Mouse (Mus musculus) liver, embryonic 15.5 days (tissue): ENCODE measurements around the gene Gnaz. TPM values are rescaled to one million over a fixed set of nuclear protein-coding genes. Genes with fewer than 3 reads are reported as not detected.
A peak's percentile ranks its signal among the peaks of the same experiment; 100 is the strongest.

ENCODE experiments used
- ATAC-seq: fragments of 200-750 bp; cut with Nextera tagmentation; 2 replicates; pipeline ENCODE4 v1.8.0; 2017; ENCODE audit warnings: moderate number of reproducible peaks, mild to moderate bottlenecking, moderate library complexity; ENCODE audit not compliant: insufficient read depth
- H3K27ac ChIP-seq: fragments of 300-500 bp; sonication (generic); replicated peaks from 2 replicates; pipeline ENCODE4 v1.5.1; 2015; ENCODE audit warnings: mild to moderate bottlenecking, inconsistent platforms
- H3K27me3 ChIP-seq: fragments of 300-500 bp; sonication (generic); 2 replicates; pipeline ENCODE4 v1.6.1; 2015; ENCODE audit warnings: mild to moderate bottlenecking, inconsistent platforms
- H3K36me3 ChIP-seq: fragments of 300-500 bp; sonication (generic); replicated peaks from 2 replicates; pipeline ENCODE4 v1.6.1; 2015; ENCODE audit warnings: moderate library complexity, mild to moderate bottlenecking, inconsistent platforms
- H3K4me1 ChIP-seq: fragments of 300-500 bp; sonication (generic); replicated peaks from 2 replicates; pipeline ENCODE4 v1.6.1; 2015; ENCODE audit warnings: inconsistent platforms
- H3K4me2 ChIP-seq: fragments of 300-500 bp; sonication (generic); 2 replicates; pipeline ENCODE4 v1.6.1; 2015; ENCODE audit warnings: moderate library complexity, mild to moderate bottlenecking, inconsistent platforms
- H3K4me3 ChIP-seq: fragments of 300-500 bp; sonication (generic); replicated peaks from 2 replicates; pipeline ENCODE4 v1.5.1; 2015; ENCODE audit warnings: mild to moderate bottlenecking, inconsistent platforms
- H3K9ac ChIP-seq: fragments of 300-500 bp; sonication (generic); 2 replicates; pipeline ENCODE4 v1.6.1; 2015; ENCODE audit warnings: moderate library complexity, mild to moderate bottlenecking, inconsistent platforms
- H3K9me3 ChIP-seq: fragments of 300-500 bp; sonication (generic); replicated peaks from 2 replicates; pipeline ENCODE4 v1.6.1; 2016; ENCODE audit warnings: inconsistent platforms
- WGBS: fragments of 180-500 bp; shearing (Covaris S2); methylation state at CpG from one replicate; pipeline ENCODE4 v1.1.7; 2015; ENCODE audit warnings: mixed read lengths; ENCODE audit not compliant: insufficient replicate concordance; 5-methylcytosine and 5-hydroxymethylcytosine counted together
- polyA plus RNA-seq: library from polyadenylated mRNA; unstranded; fragments of >200 nt; fragmentation: Nextera tagmentation; extraction: Ambion mirVana; gene quantifications from 2 replicates; pipeline ENCODE4 v1.2.1, GENCODE M21; 2015

The Gnaz gene
- polyA plus RNA-seq, 1 experiment from 2014 or later, result 3.8 TPM

DNA sequence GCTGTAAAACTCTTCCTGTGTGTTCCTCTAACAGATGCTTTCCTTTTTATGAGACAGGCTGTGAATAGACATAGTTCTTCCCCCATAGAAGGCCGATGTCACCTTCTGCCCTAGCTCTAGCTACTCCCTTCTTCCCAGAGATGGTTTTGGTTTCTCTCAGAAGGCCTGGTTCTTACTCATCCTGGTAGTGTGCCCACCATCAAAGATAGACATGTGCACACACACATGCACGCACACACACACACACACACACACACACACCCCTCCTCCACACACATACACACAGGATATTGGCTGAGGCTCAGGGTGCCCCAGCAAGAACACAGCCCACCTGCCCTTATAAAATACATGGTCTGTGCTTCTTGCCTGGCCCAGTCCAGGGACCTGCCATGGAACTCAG, 2.3 kb downstream of the Gnaz start:
- 65% methylated on average over 2 of the region's 2 CpGs for WGBS
- no peak for ATAC-seq
- no peak overlapping the region for H3K9ac ChIP-seq
- no peak overlapping the region for H3K4me3 ChIP-seq
- H3K27ac ChIP-seq, result no peak overlapping the region
- peaks cover 40% of the 10 kb centered on the region for H3K27me3 ChIP-seq
- H3K4me2 ChIP-seq, result no peak overlapping the region
- H3K36me3 ChIP-seq, result no peaks in the 10 kb centered on the region
- H3K9me3 ChIP-seq, result no peaks in the 10 kb centered on the region
- peaks cover 15% of the 10 kb centered on the region for H3K4me1 ChIP-seq

DNA sequence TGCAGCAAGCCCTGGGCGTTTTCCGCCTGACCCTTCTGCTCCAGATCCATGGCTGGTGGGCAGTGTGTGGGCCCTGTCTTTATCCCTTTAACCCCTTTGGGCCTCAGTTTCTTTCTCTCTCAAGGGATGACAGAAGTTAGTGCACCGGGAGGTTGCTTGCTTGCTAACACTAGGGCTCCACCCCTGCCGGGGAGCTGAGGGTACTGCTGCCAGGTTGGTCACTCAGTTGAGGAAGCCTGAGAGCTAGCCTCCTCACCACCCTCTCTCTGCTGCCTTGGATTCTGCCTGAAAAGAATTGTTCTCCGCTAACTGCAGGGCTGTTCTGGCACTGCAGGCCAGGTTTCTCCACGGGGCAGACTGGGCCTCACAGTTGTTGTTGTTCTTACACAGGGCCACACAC, 6.0 kb downstream of the Gnaz start:
- H3K4me1 ChIP-seq, result no peaks in the 10 kb centered on the region
- 61% methylated on average over 6 of the region's 6 CpGs for WGBS
- H3K36me3 ChIP-seq, result no peaks in the 10 kb centered on the region
- no peak overlapping the region for H3K4me2 ChIP-seq
- peaks cover 15% of the 10 kb centered on the region for H3K27me3 ChIP-seq
- H3K27ac ChIP-seq, result no peak overlapping the region
- H3K9ac ChIP-seq, result no peak overlapping the region
- ATAC-seq, result no peak
- no peaks in the 10 kb centered on the region for H3K9me3 ChIP-seq
- no peak overlapping the region for H3K4me3 ChIP-seq

DNA sequence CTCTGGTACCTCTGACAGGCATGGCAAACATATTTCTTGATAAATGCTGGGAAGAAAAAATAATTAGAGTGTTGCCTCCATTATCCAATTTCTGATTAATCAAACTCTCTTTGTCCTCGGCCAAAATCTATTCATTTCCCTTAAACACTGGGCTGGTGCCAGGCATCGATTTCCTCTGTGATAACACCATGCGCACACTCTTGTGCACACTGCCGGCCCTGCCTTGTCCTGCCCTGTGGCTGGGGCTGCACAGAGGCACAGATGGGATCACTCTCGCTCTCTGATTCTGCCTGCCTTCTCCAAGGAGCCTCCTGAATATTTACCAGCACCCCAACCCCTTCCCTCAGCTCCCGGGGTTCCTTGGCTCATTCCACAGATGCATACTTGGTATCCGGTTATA, 8.6 kb downstream of the Gnaz start:
- Histone ChIP-seq H3K4me1 (no peaks in the 10 kb centered on the region), H3K4me2 (no peak overlapping the region), H3K27ac (no peak overlapping the region), H3K9ac (no peak overlapping the region), H3K27me3 (no peaks in the 10 kb centered on the region), H3K4me3 (no peak overlapping the region), H3K9me3 (no peaks in the 10 kb centered on the region), H3K36me3 (no peaks in the 10 kb centered on the region)
- 43% methylated on average over 7 of the region's 7 CpGs for WGBS
- ATAC-seq, result no peak

DNA sequence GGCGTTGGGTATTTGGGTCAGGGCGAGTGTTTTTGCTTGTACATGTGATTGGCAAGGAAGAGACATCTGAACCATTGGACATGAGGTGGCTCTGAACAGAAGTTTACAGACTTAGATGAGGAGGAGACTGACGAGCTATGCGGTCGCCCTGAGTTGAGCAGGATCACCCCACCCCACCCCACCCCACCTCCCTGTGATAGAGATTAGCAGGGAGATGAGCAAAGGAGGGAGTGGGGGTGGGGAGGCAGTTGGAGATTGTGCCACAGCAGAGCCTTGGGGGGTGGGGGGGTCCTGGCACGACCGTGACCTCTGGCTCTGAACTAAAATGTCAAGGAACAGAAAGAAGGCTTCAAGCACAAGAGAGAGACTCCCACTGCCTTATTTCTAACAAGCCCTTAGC, 9.5 kb downstream of the Gnaz start:
- H3K4me3 ChIP-seq, result no peak overlapping the region
- H3K27me3 ChIP-seq, result no peaks in the 10 kb centered on the region
- no peak overlapping the region for H3K9ac ChIP-seq
- H3K36me3 ChIP-seq, result no peaks in the 10 kb centered on the region
- no peaks in the 10 kb centered on the region for H3K4me1 ChIP-seq
- H3K9me3 ChIP-seq, result no peaks in the 10 kb centered on the region
- H3K4me2 ChIP-seq, result no peak overlapping the region
- H3K27ac ChIP-seq, result no peak overlapping the region
- no peak for ATAC-seq
- WGBS, result 35% methylated on average over 7 of the region's 7 CpGs

DNA sequence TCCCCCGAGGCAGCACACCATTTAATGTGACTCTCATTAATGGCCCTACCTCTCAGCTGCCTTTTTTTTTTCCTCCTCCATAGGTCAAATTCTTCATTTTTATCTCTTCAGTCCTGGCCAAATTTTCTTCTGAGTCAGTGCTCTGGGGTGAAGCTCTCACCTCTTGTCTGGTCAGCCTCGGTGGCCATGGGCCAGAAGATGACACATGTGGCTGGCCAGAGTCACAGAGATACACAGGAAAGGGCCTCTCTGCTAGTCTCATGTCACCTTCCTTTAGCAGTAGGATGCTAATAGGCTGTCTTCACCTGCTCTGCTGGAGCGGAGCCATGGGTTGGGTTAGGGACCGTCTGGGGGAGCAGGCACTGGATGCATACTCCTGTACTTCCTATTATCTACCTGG, 11.1 kb downstream of the Gnaz start:
- Histone ChIP-seq H3K4me1 (no peaks in the 10 kb centered on the region), H3K4me3 (no peak overlapping the region), H3K9ac (no peak overlapping the region), H3K4me2 (no peak overlapping the region), H3K27me3 (no peaks in the 10 kb centered on the region), H3K36me3 (no peaks in the 10 kb centered on the region), H3K27ac (no peak overlapping the region), H3K9me3 (no peaks in the 10 kb centered on the region)
- ATAC-seq, result no peak
- 57% methylated on average over 4 of the region's 4 CpGs for WGBS

DNA sequence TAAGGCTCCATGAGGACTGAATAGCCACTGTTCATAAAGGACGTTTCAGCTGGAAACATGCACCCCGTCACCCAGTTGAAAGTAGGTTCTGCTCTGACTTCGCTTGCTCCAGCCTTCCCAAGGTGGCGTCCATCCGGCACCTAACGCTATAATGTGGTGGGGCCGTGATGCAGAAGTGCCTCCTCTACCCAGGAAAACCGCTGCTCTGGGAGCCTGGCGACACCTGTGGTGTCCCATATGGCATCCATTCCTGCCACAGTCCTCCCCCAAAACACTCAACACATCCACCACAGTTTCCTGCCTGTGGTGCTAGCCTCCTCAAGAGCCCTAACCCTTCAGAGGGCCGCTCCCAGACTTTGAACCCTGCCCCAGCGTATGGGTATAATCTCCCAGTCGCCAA, 14.2 kb downstream of the Gnaz start:
- Histone ChIP-seq H3K27me3 (no peaks in the 10 kb centered on the region), H3K36me3 (no peaks in the 10 kb centered on the region), H3K27ac (no peak overlapping the region), H3K4me2 (no peak overlapping the region), H3K9me3 (no peaks in the 10 kb centered on the region), H3K4me3 (no peak overlapping the region), H3K9ac (no peak overlapping the region), H3K4me1 (no peaks in the 10 kb centered on the region)
- no peak for ATAC-seq
- WGBS, result 56% methylated on average over 12 of the region's 12 CpGs

DNA sequence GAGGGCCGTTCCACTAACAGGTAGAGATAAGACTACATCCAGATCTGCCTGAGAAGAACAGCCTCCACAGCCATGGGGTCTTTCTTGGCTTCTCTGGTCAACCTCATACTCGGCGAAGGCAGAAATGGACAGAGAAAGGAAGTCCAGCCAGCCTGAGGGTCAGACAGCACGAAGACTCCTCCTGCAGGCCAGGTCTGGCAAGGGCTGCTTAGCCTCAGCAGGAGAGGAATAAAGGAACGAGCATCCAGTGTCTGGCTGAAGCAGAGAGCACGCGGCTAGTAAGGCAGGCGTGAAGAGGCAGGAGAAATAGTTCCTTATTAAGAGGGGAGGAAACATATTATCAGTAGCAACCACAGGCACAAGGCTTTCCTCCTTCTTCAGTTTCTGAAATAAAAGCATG, 16.2 kb downstream of the Gnaz start:
- H3K4me2 ChIP-seq, result no peak overlapping the region
- H3K4me3 ChIP-seq, result no peak overlapping the region
- H3K27ac ChIP-seq, result no peak overlapping the region
- peaks cover 7% of the 10 kb centered on the region; the same call in 1 of the 2 replicates for H3K4me1 ChIP-seq
- H3K27me3 ChIP-seq, result no peaks in the 10 kb centered on the region
- H3K36me3 ChIP-seq, result no peaks in the 10 kb centered on the region
- 21% methylated on average over 8 of the region's 8 CpGs for WGBS
- no peaks in the 10 kb centered on the region for H3K9me3 ChIP-seq
- no peak for ATAC-seq
- H3K9ac ChIP-seq, result no peak overlapping the region

DNA sequence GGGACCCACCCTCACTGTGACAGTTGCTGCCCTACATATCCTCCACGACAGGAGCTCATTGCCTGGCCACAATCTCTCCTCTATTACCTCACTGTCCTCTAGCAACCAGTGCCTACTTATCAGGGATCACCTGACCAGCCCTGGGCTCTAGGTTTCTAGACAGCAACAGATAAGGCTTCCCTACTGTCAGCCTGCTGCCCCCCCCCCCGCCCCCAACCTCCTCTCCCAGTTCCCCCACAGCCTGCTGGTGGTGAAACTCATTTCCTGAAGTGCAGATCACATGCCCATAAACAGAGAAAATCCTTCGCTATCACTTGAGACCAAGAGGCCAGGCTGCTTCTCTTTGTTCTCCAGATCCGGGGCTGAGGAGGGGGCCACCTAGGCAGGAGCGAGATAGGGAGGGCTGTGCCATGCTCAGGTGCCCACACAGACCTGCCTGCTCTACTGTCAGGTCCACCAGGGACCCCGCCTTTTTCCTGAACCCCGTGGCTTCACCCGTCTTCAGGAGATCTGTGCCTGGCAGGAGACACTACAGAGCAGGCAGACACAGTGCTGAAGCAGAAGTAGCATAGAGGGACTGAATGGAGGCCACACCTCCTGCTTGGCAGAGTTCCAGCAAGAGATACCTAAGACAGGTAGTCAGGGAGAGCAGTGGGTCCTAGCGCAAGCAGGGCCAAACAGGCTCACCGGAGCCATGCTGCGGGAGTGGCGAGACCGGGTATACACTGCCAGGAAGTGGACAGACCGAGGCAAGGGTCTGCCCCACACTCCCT, 20.9 kb downstream of the Gnaz start:
- no peak overlapping the region for H3K9ac ChIP-seq
- WGBS, result 19% methylated on average over 14 of the region's 14 CpGs
- no peak overlapping the region for H3K27ac ChIP-seq
- H3K27me3 ChIP-seq, result no peaks in the 10 kb centered on the region
- H3K36me3 ChIP-seq, result no peaks in the 10 kb centered on the region
- H3K4me2 ChIP-seq, result peak overlapping the region; percentile 18; the same call in 1 of the 2 replicates
- peak; percentile 36; the same call in 1 of the 2 replicates for ATAC-seq
- H3K9me3 ChIP-seq, result no peaks in the 10 kb centered on the region
- H3K4me3 ChIP-seq, result no peak overlapping the region
- H3K4me1 ChIP-seq, result peaks cover 7% of the 10 kb centered on the region; the same call in 1 of the 2 replicates

DNA sequence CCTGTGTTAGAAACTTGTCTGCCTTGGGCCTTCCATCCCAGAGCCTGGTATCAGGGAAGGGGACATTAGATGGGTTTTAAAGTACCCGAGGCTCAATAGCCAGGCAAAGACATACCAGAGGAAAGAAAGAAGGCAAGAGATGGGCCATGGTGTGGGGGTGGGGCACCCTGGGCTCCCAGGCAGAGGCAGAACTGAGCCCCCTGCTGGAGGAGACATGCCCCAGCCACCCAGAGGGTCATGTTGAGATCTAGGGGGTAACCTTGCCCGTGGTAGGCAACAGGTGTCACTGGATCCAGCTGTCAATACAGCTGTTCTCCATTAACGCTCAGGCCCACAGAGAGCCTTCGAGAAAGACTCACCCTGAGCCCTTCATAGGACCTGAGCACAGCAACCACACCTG, 22.8 kb downstream of the Gnaz start:
- no peaks in the 10 kb centered on the region for H3K36me3 ChIP-seq
- no peaks in the 10 kb centered on the region for H3K9me3 ChIP-seq
- H3K4me1 ChIP-seq, result peaks cover 7% of the 10 kb centered on the region; the same call in 1 of the 2 replicates
- H3K27me3 ChIP-seq, result peaks cover 8% of the 10 kb centered on the region
- no peak for ATAC-seq
- WGBS, result 56% methylated on average over 4 of the region's 4 CpGs
- no peak overlapping the region for H3K4me2 ChIP-seq
- H3K27ac ChIP-seq, result no peak overlapping the region
- H3K9ac ChIP-seq, result no peak overlapping the region
- H3K4me3 ChIP-seq, result no peak overlapping the region

DNA sequence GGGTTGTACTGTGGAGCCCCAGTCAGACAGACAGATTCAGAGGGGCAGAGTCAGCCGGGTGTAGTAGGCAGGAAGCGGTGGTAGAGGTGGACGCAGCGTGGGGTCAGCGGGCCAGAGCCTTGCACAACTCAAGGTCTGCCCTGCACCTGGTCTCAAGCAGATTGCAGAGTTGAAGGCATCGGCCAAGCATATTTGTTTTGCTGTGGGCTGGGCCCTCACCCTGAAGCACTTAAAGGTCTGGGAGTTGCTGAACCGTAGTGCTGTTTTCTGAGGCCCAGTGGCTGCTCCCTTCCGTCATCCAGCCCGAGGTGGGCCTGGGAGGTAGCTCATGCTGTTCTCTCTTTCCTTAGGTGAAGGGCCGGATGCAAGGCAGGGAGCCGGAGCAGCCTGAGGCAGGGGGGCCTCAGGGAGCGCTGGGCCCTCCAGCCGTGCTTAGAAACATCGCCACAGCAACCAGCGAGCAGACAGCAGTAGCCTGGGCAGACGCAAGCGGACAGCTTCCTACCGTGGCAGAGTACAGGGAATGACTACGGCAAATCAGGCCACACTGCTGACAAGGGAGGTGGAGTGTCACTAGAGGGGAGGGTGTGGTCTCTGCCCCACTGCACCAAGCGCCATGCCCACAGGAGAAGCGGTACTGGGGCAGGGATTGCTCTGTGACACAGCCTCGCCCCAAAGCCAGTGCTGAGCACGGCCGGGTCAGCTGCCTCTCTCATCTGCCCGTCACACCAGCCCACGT, 23.8 kb downstream of the Gnaz start:
- Histone ChIP-seq H3K27me3 (peaks cover 14% of the 10 kb centered on the region), H3K27ac (no peak overlapping the region), H3K36me3 (no peaks in the 10 kb centered on the region), H3K9me3 (no peaks in the 10 kb centered on the region), H3K4me3 (no peak overlapping the region), H3K4me2 (no peak overlapping the region), H3K4me1 (peaks cover 7% of the 10 kb centered on the region; the same call in 1 of the 2 replicates), H3K9ac (no peak overlapping the region)
- 62% methylated on average over 26 of the region's 26 CpGs for WGBS
- ATAC-seq, result no peak

DNA sequence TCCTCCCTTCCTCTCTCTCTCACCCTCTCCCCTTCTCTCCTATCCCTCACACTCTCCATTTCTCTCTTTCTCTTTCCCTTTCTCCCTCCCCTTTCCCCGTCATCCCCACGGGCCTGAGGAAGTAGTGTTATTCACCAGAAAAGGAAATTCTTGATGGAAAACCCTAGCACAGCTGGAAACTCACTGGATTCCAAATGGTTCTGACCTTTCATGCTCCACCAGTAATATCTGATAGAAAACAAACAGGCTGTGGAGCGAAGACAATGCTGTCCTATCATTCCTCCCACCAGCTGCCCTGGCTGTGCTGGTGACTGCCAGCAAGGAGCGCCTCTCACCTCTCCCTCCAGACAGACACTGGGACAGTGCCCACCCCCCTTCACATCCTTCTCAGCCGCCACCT, 27.9 kb downstream of the Gnaz start:
- WGBS, result 20% methylated on average over 5 of the region's 5 CpGs
- no peak for ATAC-seq
- Histone ChIP-seq H3K27ac (no peak overlapping the region), H3K9ac (no peak overlapping the region), H3K4me3 (no peak overlapping the region), H3K4me2 (no peak overlapping the region), H3K36me3 (no peaks in the 10 kb centered on the region), H3K4me1 (no peaks in the 10 kb centered on the region), H3K9me3 (no peaks in the 10 kb centered on the region), H3K27me3 (peaks cover 22% of the 10 kb centered on the region)
